Comparison of ENCODE assay signal across 18 mouse cellular contexts in genomic region chr15:12533254-12533653, GRCm38 (mm10).
DNase-seq lines count a peak whose midpoint lies in the region; TF ChIP-seq lines count a peak whose summit lies in the region.
"Had no signal": no experiment of that assay in that cellular context is flagged by ENCODE, and none has a peak within 500 bp of the region (broad histone marks: within the 10 kb centered on the region; RNA-seq: fewer than 3 reads in every experiment).

No protein-coding gene starts in this region.

- H3K36me3 ChIP-seq in ES-E14 (ENCODE audit: control insufficient read depth, insufficient read depth, low read length, poor library complexity, severe bottlenecking) = no peaks in the 10 kb centered on the region
- H3K36me3 ChIP-seq: embryonic facial prominence, embryonic 10.5 days; embryonic facial prominence, embryonic 12.5 days; forebrain, embryonic 15.5 days had no signal

- H3K9me3 ChIP-seq in ES-E14 (ENCODE audit: control insufficient read depth, insufficient read depth, low read depth, low read length) = no peaks in the 10 kb centered on the region
- H3K9me3 ChIP-seq: forebrain, embryonic 13.5 days; forebrain, embryonic 15.5 days had no signal

- H3K27ac ChIP-seq in ES-E14 (ENCODE audit: insufficient read depth, low read depth, low read length, poor library complexity, severe bottlenecking) = no peak overlapping the region; the same call in 1 of the 2 replicates
- H3K27ac ChIP-seq: embryonic facial prominence, embryonic 10.5 days; embryonic facial prominence, embryonic 12.5 days; forebrain, embryonic 13.5 days; forebrain, embryonic 15.5 days had no signal

- DNase-seq in ES-CJ7 (ENCODE audit: low read depth, low spot score) = peak; percentile 75
- peak; percentile 33 for DNase-seq in ES-E14 (ENCODE audit: low read depth, low spot score)
- peak; percentile 69 for DNase-seq in ZHBTc4 (ENCODE audit: low read depth, low spot score)
- no peak for DNase-seq in urinary bladder, adult 18-20 months (ENCODE audit: low spot score in 2 of 2)
- no peak for DNase-seq in Muller cell, postnatal 12 days (ENCODE audit: inconsistent ontology term)
- DNase-seq: adrenal gland, adult 8-10 months; adrenal gland, postnatal 14 days; adrenal gland, postnatal 36 days; cerebellum, adult 11-12 months; cerebellum, adult 2 months; cerebellum, adult 9-10 months; cerebellum, postnatal 10 days; cerebellum, postnatal 25 days; forebrain, postnatal 0 days had no signal

- H3K4me1 ChIP-seq in ES-E14 (ENCODE audit: control insufficient read depth in 2 of 2, insufficient read depth in 2 of 2, low read length in 2 of 2, poor library complexity in 1 of 2) = peaks cover 0 to 4% of the 10 kb centered on the region in 2 experiments; a peak in 3 of 4 replicates
- H3K4me1 ChIP-seq: embryonic facial prominence, embryonic 10.5 days; embryonic facial prominence, embryonic 12.5 days; forebrain, embryonic 13.5 days; forebrain, embryonic 15.5 days had no signal

- no peak overlapping the region for H3K9ac ChIP-seq in ES-E14 (ENCODE audit: insufficient read depth, low read depth, low read length, poor library complexity, severe bottlenecking)
- H3K9ac ChIP-seq: embryonic facial prominence, embryonic 12.5 days; forebrain, embryonic 13.5 days; forebrain, embryonic 15.5 days; forebrain, postnatal 0 days had no signal

- in situ Hi-C loops in ES-E14 (cut with MboI; ENCODE audit: low sequenced_read_pairs in 2 of 2, unreplicated experiment in 2 of 2) = no loop called here

- no peak overlapping the region for H3K4me3 ChIP-seq in ES-E14 (ENCODE audit: insufficient read depth in 1 of 2, low read depth in 1 of 2, low read length in 2 of 2, poor library complexity in 1 of 2, severe bottlenecking in 1 of 2)
- H3K4me3 ChIP-seq: embryonic facial prominence, embryonic 10.5 days; embryonic facial prominence, embryonic 12.5 days; forebrain, embryonic 13.5 days; forebrain, embryonic 15.5 days had no signal

TF ChIP-seq in ES-E14, 5 proteins besides CTCF, POLR2A, EP300 and RAD21:
- no peak for TF ChIP-seq MAFK (IDR thresholded peaks at IDR 0.05; ENCODE audit: insufficient read depth, low read depth, low read length)
- TF ChIP-seq ZNF384 (IDR thresholded peaks at IDR 0.05; ENCODE audit: low read depth, low read length) = no peak
- TF ChIP-seq CHD2 (IDR thresholded peaks at IDR 0.05; ENCODE audit: low read depth, low read length) = no peak
- TF ChIP-seq ZC3H11A (IDR thresholded peaks at IDR 0.05; ENCODE audit: borderline replicate concordance, low read depth, low read length) = no peak
- no peak for TF ChIP-seq HCFC1 (IDR thresholded peaks at IDR 0.05; ENCODE audit: borderline replicate concordance, insufficient read depth, low read length)

Comparison
In these comparisons a context has a peak if more than half of its experiments do, and no peak if none do; other contexts are left out.
1. DNase-seq: peak in ES-CJ7 (single experiment), ES-E14 (single experiment) and ZHBTc4 (single experiment); none in urinary bladder, adult 18-20 months (0 of 2) and Muller cell, postnatal 12 days (single experiment).